Mouse (Mus musculus): ENCODE data around the gene Olfr1226. TPM values are rescaled to one million over a fixed set of nuclear protein-coding genes. Genes with fewer than 3 reads are reported as not detected.

Olfr1226 gene
- not detected for polyA plus RNA-seq (2014; fragmentation: Illumina TruSeq; extraction: RNeasy Lipid Tissue Mini Kit (QIAGEN cat#74804); ENCODE audit: low read depth, low replicate concordance)

GRCm38 (mm10) chr2:89199948-89200347, at the start of gene Olfr1226:
Olfr1226 (minus strand) TSS chr2:89200048.

GRCm38 (mm10) chr2:89174569-89174968, 25.3 kb downstream of the Olfr1226 start, which contains the start of gene Olfr1225:
Olfr1225 (minus strand) TSS chr2:89174669.

GRCm38 (mm10) chr2:89163991-89164390, 35.9 kb downstream of the Olfr1226 start, which contains the start of gene Olfr1224-ps1:
Olfr1224-ps1 (minus strand) TSS chr2:89164091.

DNA sequence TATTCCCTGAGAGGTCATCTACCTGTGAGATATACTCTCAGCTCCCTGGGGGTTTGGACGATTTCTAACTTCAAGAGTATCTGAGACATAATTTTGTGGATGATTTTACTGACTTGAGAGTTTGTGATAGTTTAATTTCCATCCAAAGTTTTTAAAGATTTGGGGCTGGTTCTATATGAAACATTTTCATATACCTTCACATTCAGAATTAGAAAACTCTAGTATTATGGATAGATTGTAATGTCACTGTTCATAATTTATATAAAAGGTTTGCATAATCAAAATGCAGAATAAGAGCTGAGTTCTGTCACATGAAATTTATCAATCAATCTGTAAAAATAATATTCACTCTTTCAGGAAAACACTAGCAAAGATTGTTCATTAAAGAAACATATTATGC, 48.4 kb downstream of the Olfr1226 start, which contains the start of gene Olfr1223:
Gene Olfr1223 (minus strand): TSS at position 101 of the 400 bp plus-strand sequence.

Other genes with a start within 250 kb of the Olfr1226 start
- gene Olfr1212, start 246.1 kb downstream of the Olfr1226 start, polyA plus RNA-seq (2014; fragmentation: Illumina TruSeq; extraction: RNeasy Lipid Tissue Mini Kit (QIAGEN cat#74804); ENCODE audit: low read depth, low replicate concordance) = not detected
- not detected for gene Gm13762, start 219.8 kb downstream of the Olfr1226 start, polyA plus RNA-seq (2014; fragmentation: Illumina TruSeq; extraction: RNeasy Lipid Tissue Mini Kit (QIAGEN cat#74804); ENCODE audit: low read depth, low replicate concordance)
- gene Olfr1214, start 207.4 kb downstream of the Olfr1226 start, polyA plus RNA-seq (2014; fragmentation: Illumina TruSeq; extraction: RNeasy Lipid Tissue Mini Kit (QIAGEN cat#74804); ENCODE audit: low read depth, low replicate concordance) = not detected
- not detected for gene Olfr1215, start 193.1 kb downstream of the Olfr1226 start, polyA plus RNA-seq (2014; fragmentation: Illumina TruSeq; extraction: RNeasy Lipid Tissue Mini Kit (QIAGEN cat#74804); ENCODE audit: low read depth, low replicate concordance)
- not detected for gene Olfr1216, start 181.7 kb downstream of the Olfr1226 start, polyA plus RNA-seq (2014; fragmentation: Illumina TruSeq; extraction: RNeasy Lipid Tissue Mini Kit (QIAGEN cat#74804); ENCODE audit: low read depth, low replicate concordance)
- not detected for gene Olfr1217, start 168.0 kb downstream of the Olfr1226 start, polyA plus RNA-seq (2014; fragmentation: Illumina TruSeq; extraction: RNeasy Lipid Tissue Mini Kit (QIAGEN cat#74804); ENCODE audit: low read depth, low replicate concordance)
- gene Olfr1218, start 138.9 kb downstream of the Olfr1226 start, polyA plus RNA-seq (2014; fragmentation: Illumina TruSeq; extraction: RNeasy Lipid Tissue Mini Kit (QIAGEN cat#74804); ENCODE audit: low read depth, low replicate concordance) = not detected
- gene Olfr1219, start 116.5 kb downstream of the Olfr1226 start, polyA plus RNA-seq (2014; fragmentation: Illumina TruSeq; extraction: RNeasy Lipid Tissue Mini Kit (QIAGEN cat#74804); ENCODE audit: low read depth, low replicate concordance) = not detected
- gene Olfr1220, start 93.2 kb downstream of the Olfr1226 start, polyA plus RNA-seq (2014; fragmentation: Illumina TruSeq; extraction: RNeasy Lipid Tissue Mini Kit (QIAGEN cat#74804); ENCODE audit: low read depth, low replicate concordance) = not detected
- not detected for gene Olfr1221, start 82.8 kb downstream of the Olfr1226 start, polyA plus RNA-seq (2014; fragmentation: Illumina TruSeq; extraction: RNeasy Lipid Tissue Mini Kit (QIAGEN cat#74804); ENCODE audit: low read depth, low replicate concordance)
- gene Olfr1222, start 67.0 kb downstream of the Olfr1226 start, polyA plus RNA-seq (2014; fragmentation: Illumina TruSeq; extraction: RNeasy Lipid Tissue Mini Kit (QIAGEN cat#74804); ENCODE audit: low read depth, low replicate concordance) = not detected
- gene Olfr1223, start 48.5 kb downstream of the Olfr1226 start, polyA plus RNA-seq (2014; fragmentation: Illumina TruSeq; extraction: RNeasy Lipid Tissue Mini Kit (QIAGEN cat#74804); ENCODE audit: low read depth, low replicate concordance) = not detected
- gene Olfr1224-ps1, start 36.0 kb downstream of the Olfr1226 start, polyA plus RNA-seq (2014; fragmentation: Illumina TruSeq; extraction: RNeasy Lipid Tissue Mini Kit (QIAGEN cat#74804); ENCODE audit: low read depth, low replicate concordance) = not detected
- gene Olfr1225, start 25.4 kb downstream of the Olfr1226 start, polyA plus RNA-seq (2014; fragmentation: Illumina TruSeq; extraction: RNeasy Lipid Tissue Mini Kit (QIAGEN cat#74804); ENCODE audit: low read depth, low replicate concordance) = not detected
- gene Olfr1228, start 54.0 kb upstream of the Olfr1226 start, polyA plus RNA-seq (2014; fragmentation: Illumina TruSeq; extraction: RNeasy Lipid Tissue Mini Kit (QIAGEN cat#74804); ENCODE audit: low read depth, low replicate concordance) = not detected
- gene Olfr1229, start 88.0 kb upstream of the Olfr1226 start, polyA plus RNA-seq (2014; fragmentation: Illumina TruSeq; extraction: RNeasy Lipid Tissue Mini Kit (QIAGEN cat#74804); ENCODE audit: low read depth, low replicate concordance) = not detected
- gene Olfr1230, start 97.2 kb upstream of the Olfr1226 start, polyA plus RNA-seq (2014; fragmentation: Illumina TruSeq; extraction: RNeasy Lipid Tissue Mini Kit (QIAGEN cat#74804); ENCODE audit: low read depth, low replicate concordance) = not detected
- gene Olfr1231, start 107.0 kb upstream of the Olfr1226 start, polyA plus RNA-seq (2014; fragmentation: Illumina TruSeq; extraction: RNeasy Lipid Tissue Mini Kit (QIAGEN cat#74804); ENCODE audit: low read depth, low replicate concordance) = not detected
- not detected for gene Olfr1232, start 129.6 kb upstream of the Olfr1226 start, polyA plus RNA-seq (2014; fragmentation: Illumina TruSeq; extraction: RNeasy Lipid Tissue Mini Kit (QIAGEN cat#74804); ENCODE audit: low read depth, low replicate concordance)
- gene Olfr1233, start 142.3 kb upstream of the Olfr1226 start, polyA plus RNA-seq (2014; fragmentation: Illumina TruSeq; extraction: RNeasy Lipid Tissue Mini Kit (QIAGEN cat#74804); ENCODE audit: low read depth, low replicate concordance) = not detected
- gene Olfr1234, start 164.8 kb upstream of the Olfr1226 start, polyA plus RNA-seq (2014; fragmentation: Illumina TruSeq; extraction: RNeasy Lipid Tissue Mini Kit (QIAGEN cat#74804); ENCODE audit: low read depth, low replicate concordance) = not detected
- not detected for gene Olfr1238, start 209.6 kb upstream of the Olfr1226 start, polyA plus RNA-seq (2014; fragmentation: Illumina TruSeq; extraction: RNeasy Lipid Tissue Mini Kit (QIAGEN cat#74804); ENCODE audit: low read depth, low replicate concordance)
- gene Olfr1239, start 220.4 kb upstream of the Olfr1226 start, polyA plus RNA-seq (2014; fragmentation: Illumina TruSeq; extraction: RNeasy Lipid Tissue Mini Kit (QIAGEN cat#74804); ENCODE audit: low read depth, low replicate concordance) = not detected
- gene Olfr1240, start 243.0 kb upstream of the Olfr1226 start, polyA plus RNA-seq (2014; fragmentation: Illumina TruSeq; extraction: RNeasy Lipid Tissue Mini Kit (QIAGEN cat#74804); ENCODE audit: low read depth, low replicate concordance) = not detected